Mouse (Mus musculus): ENCODE measurements at regions not wholly inside any gene's neighbourhood (a gene's known extent, or its start where the extent isn't known, plus 50 kb on each side); places are given as distances from the start of the nearest gene placed in this dataset.

- no peaks in the 10 kb centered on the region for H3K27me3 ChIP-seq (ENCODE audit: control insufficient read depth, insufficient read depth, low read length)
- no peak overlapping the region for H3K4me3 ChIP-seq (ENCODE audit: low read depth, low read length)
- no peaks in the 10 kb centered on the region for H3K36me3 ChIP-seq (ENCODE audit: control insufficient read depth, insufficient read depth, low read length)
- 0 out of 2 replicates have a peak, but pooled peaks cover 5% of the 10 kb centered on the region for H3K4me1 ChIP-seq (ENCODE audit: control insufficient read depth, insufficient read depth, low read length)
- ATAC-seq (ENCODE audit: insufficient number of reproducible peaks, insufficient read depth, low FRiP score, low read depth), result no peak
- no peak overlapping the region for H3K27ac ChIP-seq (ENCODE audit: low read length)
- H3K9ac ChIP-seq (replicated peaks; ENCODE audit: low read depth, low read length), result no peak overlapping the region
- H3K4me2 ChIP-seq (replicated peaks; ENCODE audit: low read depth, low read length), result no peak overlapping the region
- 72% methylated on average over 8 of the region's 8 CpGs for WGBS
- no peaks in the 10 kb centered on the region for H3K9me3 ChIP-seq (ENCODE audit: control insufficient read depth, low read depth, low read length)
These were observed 224.8 kb downstream of the Cbln4 start for GRCm38 (mm10) chr2:171818504-171818903.

GRCm38 (mm10) chr2:171816685-171817419 lies 226.4 kb downstream of the Cbln4 start:
- no peaks in the 10 kb centered on the region for H3K36me3 ChIP-seq (ENCODE audit: control insufficient read depth, insufficient read depth, low read length)
- H3K9ac ChIP-seq (replicated peaks; ENCODE audit: low read depth, low read length), result no peak overlapping the region
- H3K9me3 ChIP-seq (ENCODE audit: control insufficient read depth, low read depth, low read length), result no peaks in the 10 kb centered on the region
- 0 out of 2 replicates have a peak, but pooled peaks cover 5% of the 10 kb centered on the region for H3K4me1 ChIP-seq (ENCODE audit: control insufficient read depth, insufficient read depth, low read length)
- H3K27ac ChIP-seq (ENCODE audit: low read length), result no peak overlapping the region
- WGBS, result 68% methylated on average over 10 of the region's 10 CpGs
- ATAC-seq (ENCODE audit: insufficient number of reproducible peaks, insufficient read depth, low FRiP score, low read depth), result peak; percentile 33; the same call in 1 of the 2 replicates
- H3K4me2 ChIP-seq (replicated peaks; ENCODE audit: low read depth, low read length), result no peak overlapping the region
- no peaks in the 10 kb centered on the region for H3K27me3 ChIP-seq (ENCODE audit: control insufficient read depth, insufficient read depth, low read length)
- no peak overlapping the region for H3K4me3 ChIP-seq (ENCODE audit: low read depth, low read length)

- Histone ChIP-seq H3K9me3 (ENCODE audit: control insufficient read depth, low read depth, low read length) (no peaks in the 10 kb centered on the region), H3K36me3 (ENCODE audit: control insufficient read depth, insufficient read depth, low read length) (no peaks in the 10 kb centered on the region), H3K4me3 (ENCODE audit: low read depth, low read length) (no peak overlapping the region), H3K4me2 (replicated peaks; ENCODE audit: low read depth, low read length) (no peak overlapping the region), H3K27ac (ENCODE audit: low read length) (no peak overlapping the region), H3K27me3 (ENCODE audit: control insufficient read depth, insufficient read depth, low read length) (no peaks in the 10 kb centered on the region), H3K4me1 (ENCODE audit: control insufficient read depth, insufficient read depth, low read length) (0 out of 2 replicates have a peak, but pooled peaks cover 5% of the 10 kb centered on the region), H3K9ac (replicated peaks; ENCODE audit: low read depth, low read length) (no peak overlapping the region)
- ATAC-seq (ENCODE audit: insufficient number of reproducible peaks, insufficient read depth, low FRiP score, low read depth), result no peak
- 84% methylated on average over 3 of the region's 3 CpGs for WGBS
These were observed 230.6 kb downstream of the Cbln4 start for GRCm38 (mm10) chr2:171812701-171813100.

GRCm38 (mm10) chr2:171805376-171805775 lies 237.9 kb downstream of the Cbln4 start:
- no peak overlapping the region for H3K27ac ChIP-seq (ENCODE audit: low read length)
- 73% methylated on average over 5 of the region's 5 CpGs for WGBS
- H3K27me3 ChIP-seq (ENCODE audit: control insufficient read depth, insufficient read depth, low read length), result no peaks in the 10 kb centered on the region
- no peak for ATAC-seq (ENCODE audit: insufficient number of reproducible peaks, insufficient read depth, low FRiP score, low read depth)
- no peaks in the 10 kb centered on the region for H3K36me3 ChIP-seq (ENCODE audit: control insufficient read depth, insufficient read depth, low read length)
- H3K4me1 ChIP-seq (ENCODE audit: control insufficient read depth, insufficient read depth, low read length), result no peaks in the 10 kb centered on the region
- H3K4me3 ChIP-seq (ENCODE audit: low read depth, low read length), result no peak overlapping the region
- H3K9ac ChIP-seq (replicated peaks; ENCODE audit: low read depth, low read length), result no peak overlapping the region
- H3K9me3 ChIP-seq (ENCODE audit: control insufficient read depth, low read depth, low read length), result no peaks in the 10 kb centered on the region
- H3K4me2 ChIP-seq (replicated peaks; ENCODE audit: low read depth, low read length), result no peak overlapping the region

GRCm38 (mm10) chr2:171800511-171801268 lies 242.6 kb downstream of the Cbln4 start:
- H3K36me3 ChIP-seq (ENCODE audit: control insufficient read depth, insufficient read depth, low read length), result no peaks in the 10 kb centered on the region
- no peak overlapping the region for H3K4me3 ChIP-seq (ENCODE audit: low read depth, low read length)
- ATAC-seq (ENCODE audit: insufficient number of reproducible peaks, insufficient read depth, low FRiP score, low read depth), result no peak
- no peak overlapping the region for H3K9ac ChIP-seq (replicated peaks; ENCODE audit: low read depth, low read length)
- no peaks in the 10 kb centered on the region for H3K27me3 ChIP-seq (ENCODE audit: control insufficient read depth, insufficient read depth, low read length)
- H3K4me1 ChIP-seq (ENCODE audit: control insufficient read depth, insufficient read depth, low read length), result no peaks in the 10 kb centered on the region
- no peak overlapping the region for H3K27ac ChIP-seq (ENCODE audit: low read length)
- 81% methylated on average over 10 of the region's 10 CpGs for WGBS
- no peaks in the 10 kb centered on the region for H3K9me3 ChIP-seq (ENCODE audit: control insufficient read depth, low read depth, low read length)
- no peak overlapping the region for H3K4me2 ChIP-seq (replicated peaks; ENCODE audit: low read depth, low read length)

- Histone ChIP-seq H3K4me2 (replicated peaks; ENCODE audit: low read depth, low read length) (no peak overlapping the region), H3K9me3 (ENCODE audit: control insufficient read depth, low read depth, low read length) (no peaks in the 10 kb centered on the region), H3K27me3 (ENCODE audit: control insufficient read depth, insufficient read depth, low read length) (no peaks in the 10 kb centered on the region), H3K4me1 (ENCODE audit: control insufficient read depth, insufficient read depth, low read length) (no peaks in the 10 kb centered on the region), H3K36me3 (ENCODE audit: control insufficient read depth, insufficient read depth, low read length) (no peaks in the 10 kb centered on the region), H3K4me3 (ENCODE audit: low read depth, low read length) (no peak overlapping the region), H3K27ac (ENCODE audit: low read length) (no peak overlapping the region), H3K9ac (replicated peaks; ENCODE audit: low read depth, low read length) (no peak overlapping the region)
- 58% methylated on average over 9 of the region's 9 CpGs for WGBS
- ATAC-seq (ENCODE audit: insufficient number of reproducible peaks, insufficient read depth, low FRiP score, low read depth), result no peak
These were observed 243.9 kb downstream of the Cbln4 start for GRCm38 (mm10) chr2:171799351-171799750.

GRCm38 (mm10) chr2:171790686-171791085 lies 252.6 kb downstream of the Cbln4 start:
- H3K4me1 ChIP-seq (ENCODE audit: control insufficient read depth, insufficient read depth, low read length), result no peaks in the 10 kb centered on the region
- no peak overlapping the region for H3K9ac ChIP-seq (replicated peaks; ENCODE audit: low read depth, low read length)
- WGBS, result 26% methylated on average over 9 of the region's 9 CpGs
- H3K9me3 ChIP-seq (ENCODE audit: control insufficient read depth, low read depth, low read length), result no peaks in the 10 kb centered on the region
- H3K4me3 ChIP-seq (ENCODE audit: low read depth, low read length), result no peak overlapping the region
- H3K36me3 ChIP-seq (ENCODE audit: control insufficient read depth, insufficient read depth, low read length), result no peaks in the 10 kb centered on the region
- no peak overlapping the region for H3K27ac ChIP-seq (ENCODE audit: low read length)
- H3K4me2 ChIP-seq (replicated peaks; ENCODE audit: low read depth, low read length), result no peak overlapping the region
- ATAC-seq (ENCODE audit: insufficient number of reproducible peaks, insufficient read depth, low FRiP score, low read depth), result no peak
- H3K27me3 ChIP-seq (ENCODE audit: control insufficient read depth, insufficient read depth, low read length), result no peaks in the 10 kb centered on the region

GRCm38 (mm10) chr2:171766193-171766930 lies 276.9 kb downstream of the Cbln4 start:
- 68% methylated on average over 7 of the region's 7 CpGs for WGBS
- Histone ChIP-seq H3K27ac (ENCODE audit: low read length) (no peak overlapping the region), H3K36me3 (ENCODE audit: control insufficient read depth, insufficient read depth, low read length) (no peaks in the 10 kb centered on the region), H3K9ac (replicated peaks; ENCODE audit: low read depth, low read length) (no peak overlapping the region), H3K4me3 (ENCODE audit: low read depth, low read length) (no peak overlapping the region), H3K27me3 (ENCODE audit: control insufficient read depth, insufficient read depth, low read length) (no peaks in the 10 kb centered on the region), H3K4me1 (ENCODE audit: control insufficient read depth, insufficient read depth, low read length) (no peaks in the 10 kb centered on the region), H3K4me2 (replicated peaks; ENCODE audit: low read depth, low read length) (no peak overlapping the region), H3K9me3 (ENCODE audit: control insufficient read depth, low read depth, low read length) (no peaks in the 10 kb centered on the region)
- ATAC-seq (ENCODE audit: insufficient number of reproducible peaks, insufficient read depth, low FRiP score, low read depth), result no peak

Data from stomach, embryonic 14.5 days (tissue).